Mouse (Mus musculus) lung, postnatal 14 days (tissue): ENCODE measurements around the gene Dnah17.
A peak's percentile ranks its signal among the peaks of the same experiment; 100 is the strongest.

Experiments
- DNase-seq: peaks from one replicate; pipeline ENCODE4 v3.0.0; 2021

Dnah17 gene

DNA sequence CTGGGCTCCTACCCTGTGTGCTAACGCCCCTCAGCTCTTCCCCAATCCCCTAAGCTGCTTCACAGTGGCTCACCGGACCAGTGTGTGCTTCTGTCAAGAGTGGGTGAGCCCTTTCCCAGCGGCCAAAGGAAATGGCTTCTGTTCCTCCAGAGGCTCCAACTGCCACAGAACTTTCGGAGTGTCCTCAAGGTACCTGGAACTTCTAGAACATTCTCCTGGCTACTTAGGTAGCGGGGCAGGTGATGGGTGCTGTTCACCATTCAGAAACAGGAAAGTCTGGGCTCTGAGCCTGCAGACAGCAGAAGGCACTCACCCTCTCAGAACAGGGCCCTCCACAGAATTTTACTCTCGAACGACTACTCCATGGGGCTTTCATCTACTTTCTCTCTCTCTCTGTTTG, at the start of gene Dnah17:
Gene Dnah17, minus strand, starts transcription at position 101 of the 400 bp plus-strand sequence.
- no peak for DNase-seq

DNA sequence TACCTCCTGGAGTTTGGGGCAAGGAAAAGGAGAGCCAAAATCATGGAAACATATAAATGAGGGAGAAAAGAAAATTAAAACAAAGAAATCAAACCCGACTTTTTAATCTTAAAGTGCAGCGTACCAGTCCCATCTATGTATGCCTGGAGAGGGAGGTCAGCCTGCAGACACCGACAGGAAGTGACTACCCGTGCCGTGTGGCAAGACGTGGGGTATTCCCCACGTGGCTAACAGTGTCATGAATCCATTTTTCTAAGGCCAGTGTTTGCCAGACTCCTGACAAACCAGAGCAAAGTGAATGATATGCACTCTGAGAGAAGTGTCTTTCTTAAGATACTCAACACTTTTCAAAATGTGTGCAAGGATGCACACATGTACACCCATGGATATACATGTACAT, 49.8 kb upstream of the Dnah17 start:
- DNase-seq = no peak

DNA sequence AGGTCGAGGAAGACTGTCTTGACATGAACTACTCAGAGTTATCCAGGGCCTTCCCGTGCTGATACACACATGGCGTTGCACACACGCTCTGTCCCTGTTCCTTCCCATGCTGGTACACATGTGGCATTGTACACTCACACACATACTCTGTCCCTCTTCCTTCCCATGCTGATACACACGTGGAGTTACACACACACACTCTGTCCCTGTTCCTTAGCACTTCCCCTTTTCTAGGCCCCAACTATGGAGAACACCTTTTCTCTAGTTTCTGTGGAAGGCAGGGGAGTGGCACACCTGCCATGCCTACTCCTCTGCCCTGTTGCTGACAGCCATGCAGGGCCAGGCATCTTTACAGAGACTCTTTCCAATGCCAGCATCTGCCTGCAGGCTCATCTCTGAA, 47.8 kb upstream of the Dnah17 start:
- no peak for DNase-seq

DNA sequence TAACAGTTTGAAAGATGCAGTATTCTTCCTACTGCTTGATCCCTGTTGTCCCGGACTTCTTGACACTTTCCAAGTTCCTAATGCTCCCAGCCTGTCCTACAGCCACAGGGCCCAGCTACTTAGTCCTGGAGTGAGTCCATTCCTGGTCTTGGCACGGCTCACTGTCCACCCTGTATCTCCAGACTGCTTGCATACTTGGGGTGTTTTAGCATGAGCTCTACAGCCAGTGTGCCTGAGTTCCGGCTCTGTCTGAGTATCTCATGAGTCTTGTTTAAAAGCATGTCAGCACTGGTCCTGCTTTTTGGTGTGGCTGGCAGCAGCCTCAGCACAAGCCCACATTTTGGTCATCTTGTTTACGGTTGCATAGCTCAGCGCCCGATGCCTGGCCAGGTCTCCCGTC, 44.3 kb upstream of the Dnah17 start:
- DNase-seq = peak; percentile 23

DNA sequence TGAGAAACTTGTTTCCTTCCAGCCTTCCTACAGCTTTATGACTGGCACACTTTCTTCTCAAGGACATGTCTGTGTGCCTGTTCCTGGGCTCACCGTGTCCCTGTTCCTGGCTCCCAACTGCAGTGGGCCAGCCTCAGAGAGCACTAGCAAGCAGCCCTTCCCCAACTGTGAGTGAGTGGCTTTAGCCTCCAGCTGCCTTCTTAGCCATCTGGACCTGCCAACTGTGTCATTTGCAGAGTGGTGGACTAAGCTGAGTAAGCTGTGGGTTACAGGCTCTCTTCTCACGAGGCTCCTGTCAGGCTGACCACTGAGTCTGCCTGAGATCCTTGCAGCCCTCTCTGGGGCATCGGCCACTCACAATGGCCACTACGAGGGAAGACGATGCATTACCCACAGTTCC, 42.3 kb upstream of the Dnah17 start:
- DNase-seq = no peak

DNA sequence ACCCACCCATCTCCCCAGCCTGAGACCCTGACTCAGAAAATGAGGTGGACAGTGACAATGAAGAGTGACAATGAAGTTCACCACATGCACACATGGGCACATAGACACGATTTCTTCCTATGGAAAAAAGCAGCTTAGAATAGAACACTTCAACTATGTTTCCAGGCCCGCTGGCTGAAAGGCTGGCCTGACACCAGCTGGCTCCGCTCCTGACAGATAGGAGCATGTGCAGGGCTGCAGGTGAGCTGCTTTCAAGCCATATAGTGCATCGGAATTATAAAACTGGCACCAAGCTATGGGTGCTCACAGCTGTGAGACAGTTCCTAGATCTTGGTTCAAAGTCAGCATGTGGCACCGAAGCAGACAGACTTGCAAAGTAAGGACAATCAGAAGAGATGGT, 39.9 kb upstream of the Dnah17 start:
- no peak for DNase-seq

DNA sequence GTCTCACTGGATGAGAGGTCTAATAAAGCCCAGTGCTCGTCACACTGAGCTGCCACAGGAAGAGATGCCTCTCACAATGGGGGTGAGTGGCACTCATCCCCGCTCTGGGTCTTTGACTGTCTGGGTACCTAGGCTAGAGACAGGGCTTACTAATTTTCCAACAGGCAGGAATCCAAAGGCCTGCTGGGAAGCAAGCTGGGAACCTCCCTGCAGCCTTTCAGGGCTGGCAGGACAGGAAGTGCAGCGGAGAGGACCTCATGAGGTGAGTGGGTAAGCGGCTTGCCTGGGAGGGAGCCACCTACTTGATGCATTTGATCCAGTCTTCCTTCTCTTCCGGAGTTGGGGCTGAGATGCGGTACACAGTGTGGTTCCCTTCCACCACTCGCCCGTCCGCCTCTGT, 38.3 kb upstream of the Dnah17 start:
- no peak for DNase-seq

DNA sequence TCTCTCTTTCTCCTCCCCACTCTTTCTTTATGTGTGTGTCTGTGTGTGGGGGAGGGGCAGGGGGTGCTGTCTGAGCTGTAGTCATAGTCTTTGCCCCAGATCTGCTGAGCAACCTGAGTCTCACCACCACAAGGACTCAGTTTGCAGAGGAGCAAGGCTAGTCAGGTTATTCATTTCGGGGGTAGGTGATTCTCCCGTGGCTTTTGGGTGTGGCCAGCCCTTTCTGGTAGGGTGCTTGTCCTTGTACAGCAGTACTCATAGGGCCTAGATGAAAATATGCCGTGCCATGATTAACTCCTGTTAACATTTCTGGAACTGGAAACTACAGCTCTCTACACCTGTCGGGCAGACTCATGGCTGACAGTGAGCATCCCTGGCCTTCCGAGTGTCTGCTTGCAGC, 36.2 kb upstream of the Dnah17 start:
- DNase-seq = no peak

DNA sequence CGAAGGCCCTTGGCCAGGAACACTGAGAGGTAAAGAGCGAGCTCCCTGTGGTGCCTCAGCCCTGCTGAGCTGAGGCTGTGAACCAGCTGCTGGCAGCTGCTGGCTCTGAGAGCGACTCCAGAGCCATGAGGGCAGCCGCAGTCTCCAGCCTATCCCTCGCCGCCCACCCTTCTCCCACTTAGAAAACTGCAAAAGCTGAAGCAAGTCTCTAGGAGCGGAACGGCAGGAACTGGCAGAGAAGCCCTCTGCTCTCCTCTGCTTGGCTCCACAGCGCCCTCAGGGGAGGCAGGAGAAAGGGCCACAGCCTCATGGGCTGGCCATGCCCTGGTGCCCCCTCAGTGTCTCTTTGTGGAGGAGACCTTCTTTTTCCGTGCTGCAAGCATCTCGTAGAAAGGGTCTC, 35.2 kb upstream of the Dnah17 start:
- DNase-seq = peak; percentile 7

DNA sequence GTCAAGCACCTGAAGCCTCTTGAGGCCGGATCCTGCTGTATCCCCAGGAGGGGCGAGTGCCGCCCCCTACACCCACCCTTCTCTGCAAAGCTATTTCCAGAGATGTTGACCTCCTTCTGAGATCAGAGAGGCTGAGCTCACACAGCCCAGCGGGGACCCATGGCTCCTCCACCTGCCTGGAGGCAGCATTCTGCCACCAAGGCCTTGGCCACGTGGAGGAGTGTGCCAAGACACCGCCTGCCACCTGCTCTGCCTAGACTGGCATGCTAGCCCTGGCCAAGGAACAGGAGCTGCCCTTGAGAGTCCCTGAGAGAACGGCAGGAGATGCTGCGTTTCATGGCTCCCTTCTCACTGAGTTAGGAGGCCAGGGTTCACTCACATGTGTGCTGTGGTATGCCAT, 34.1 kb upstream of the Dnah17 start:
- DNase-seq = no peak

DNA sequence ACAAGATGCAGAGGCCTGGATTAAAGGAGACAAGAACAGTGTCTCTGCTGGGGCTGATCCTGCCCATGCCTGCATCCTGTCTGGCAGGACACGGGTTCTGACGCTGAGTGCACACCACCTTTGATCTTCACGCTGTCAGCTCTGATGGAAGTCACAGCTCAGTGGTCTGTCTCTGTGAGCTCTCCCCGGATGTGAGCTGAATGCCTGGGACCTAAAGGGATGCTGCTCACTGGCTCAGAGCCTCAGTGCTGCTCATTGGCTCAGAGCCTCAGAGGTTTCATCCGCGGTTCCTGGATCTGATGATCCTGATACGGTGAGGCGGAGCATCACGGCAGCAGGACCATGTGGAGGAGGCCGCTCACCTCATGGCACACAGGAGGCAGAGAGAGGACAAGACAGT, 31.8 kb upstream of the Dnah17 start:
- no peak for DNase-seq

DNA sequence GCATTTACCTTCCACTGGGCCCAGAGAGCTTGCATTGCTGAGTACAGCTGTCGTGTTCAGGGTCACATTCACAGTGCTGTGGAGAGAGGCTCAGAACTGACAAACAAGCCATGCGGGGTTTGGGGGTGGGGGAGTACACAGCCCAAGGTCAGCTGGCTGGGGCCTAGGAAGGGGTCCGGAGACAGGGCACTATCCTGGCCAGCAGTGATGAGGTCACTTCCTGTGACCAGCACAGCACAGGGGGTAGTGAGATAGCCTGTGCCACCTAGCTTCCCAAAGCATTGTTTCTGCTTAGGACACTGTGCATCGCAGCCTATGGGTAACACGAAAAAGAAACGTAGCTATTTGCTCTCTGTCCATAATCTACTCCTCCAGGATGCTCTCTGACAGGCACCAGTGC, 30.8 kb upstream of the Dnah17 start:
- no peak for DNase-seq

DNA sequence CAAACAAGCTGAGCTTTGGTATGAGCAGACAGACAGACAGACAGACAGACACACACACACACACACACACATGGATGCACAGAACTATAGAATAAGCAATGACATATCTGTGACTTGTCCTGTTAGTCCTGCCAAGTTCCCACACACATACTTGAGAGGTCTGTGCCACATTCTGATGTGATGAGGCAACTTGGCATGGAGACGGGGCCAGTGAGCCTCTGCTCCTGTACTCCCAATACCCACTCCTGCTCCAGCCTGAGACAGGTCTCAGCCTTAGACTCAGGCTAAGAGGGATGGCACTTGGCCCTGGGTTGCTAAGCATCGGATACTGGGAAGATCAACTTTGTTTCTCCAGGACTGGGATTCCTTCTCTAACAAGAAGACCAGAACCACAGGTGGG, 30.3 kb upstream of the Dnah17 start:
- DNase-seq = peak; percentile 19

DNA sequence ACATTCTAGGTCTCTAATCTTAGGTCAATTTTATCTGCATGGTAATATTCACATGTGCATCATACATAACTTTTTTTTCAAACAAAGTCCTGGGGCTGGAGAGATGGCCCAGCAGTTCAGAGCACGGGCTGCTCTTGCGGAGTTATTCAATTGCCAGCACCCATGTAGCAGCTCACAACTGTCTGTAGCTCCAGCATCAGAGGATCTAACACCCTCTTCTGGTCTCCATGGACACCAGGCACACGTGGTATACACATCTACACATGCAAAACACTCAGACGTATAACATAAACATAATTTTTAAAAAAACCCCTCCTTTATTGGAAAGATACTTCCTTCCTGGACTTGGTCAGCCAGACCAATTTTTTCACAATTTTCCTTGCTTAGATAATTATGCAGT, 28.3 kb upstream of the Dnah17 start:
- DNase-seq = no peak

DNA sequence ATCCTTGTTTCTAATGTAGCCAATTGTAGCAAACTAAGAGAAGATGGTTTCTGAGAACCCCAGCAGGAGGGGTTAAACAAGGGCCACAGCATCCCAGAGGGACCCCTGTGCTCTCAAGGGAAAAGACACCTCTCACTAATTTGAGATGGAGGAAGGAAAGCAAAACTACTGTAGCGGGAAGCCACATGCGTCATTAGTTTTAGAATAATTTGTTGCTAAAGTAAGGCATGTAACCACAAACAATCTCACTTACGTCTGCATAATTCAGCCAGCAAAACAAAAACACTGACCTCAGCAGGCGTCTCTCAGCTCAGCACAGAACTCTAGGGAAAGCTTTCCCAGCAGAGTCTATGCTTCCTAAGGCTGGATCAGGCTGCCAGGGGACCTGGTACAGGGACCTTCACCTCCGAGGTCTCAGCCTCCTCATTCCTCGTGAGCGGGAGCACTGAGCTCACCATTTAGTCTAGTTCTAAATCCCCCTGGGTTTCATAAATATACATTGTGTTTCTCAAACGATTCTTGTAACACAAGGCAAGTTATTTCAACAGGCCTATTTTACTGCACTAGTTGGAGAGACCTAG, 26.1 kb upstream of the Dnah17 start:
- DNase-seq = no peak

DNA sequence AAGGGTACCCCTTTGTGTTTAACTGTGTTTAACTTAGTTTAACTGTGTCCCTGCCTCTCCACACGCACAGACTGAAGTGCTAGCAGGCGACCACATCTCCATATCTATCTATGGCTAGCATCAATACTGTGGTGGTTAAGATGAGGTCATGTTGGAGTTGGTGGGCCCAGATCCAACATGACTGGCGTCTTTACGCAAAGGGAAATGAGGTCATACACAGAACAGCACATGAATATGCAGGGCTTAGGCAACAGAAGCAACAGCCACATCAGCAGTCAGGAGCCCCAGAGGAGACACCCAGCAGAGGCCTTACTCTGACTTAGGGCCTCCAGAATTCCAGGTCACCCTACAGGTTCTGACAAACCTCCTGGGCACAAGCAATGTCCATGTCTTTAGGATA, 22.5 kb upstream of the Dnah17 start:
- DNase-seq = no peak

DNA sequence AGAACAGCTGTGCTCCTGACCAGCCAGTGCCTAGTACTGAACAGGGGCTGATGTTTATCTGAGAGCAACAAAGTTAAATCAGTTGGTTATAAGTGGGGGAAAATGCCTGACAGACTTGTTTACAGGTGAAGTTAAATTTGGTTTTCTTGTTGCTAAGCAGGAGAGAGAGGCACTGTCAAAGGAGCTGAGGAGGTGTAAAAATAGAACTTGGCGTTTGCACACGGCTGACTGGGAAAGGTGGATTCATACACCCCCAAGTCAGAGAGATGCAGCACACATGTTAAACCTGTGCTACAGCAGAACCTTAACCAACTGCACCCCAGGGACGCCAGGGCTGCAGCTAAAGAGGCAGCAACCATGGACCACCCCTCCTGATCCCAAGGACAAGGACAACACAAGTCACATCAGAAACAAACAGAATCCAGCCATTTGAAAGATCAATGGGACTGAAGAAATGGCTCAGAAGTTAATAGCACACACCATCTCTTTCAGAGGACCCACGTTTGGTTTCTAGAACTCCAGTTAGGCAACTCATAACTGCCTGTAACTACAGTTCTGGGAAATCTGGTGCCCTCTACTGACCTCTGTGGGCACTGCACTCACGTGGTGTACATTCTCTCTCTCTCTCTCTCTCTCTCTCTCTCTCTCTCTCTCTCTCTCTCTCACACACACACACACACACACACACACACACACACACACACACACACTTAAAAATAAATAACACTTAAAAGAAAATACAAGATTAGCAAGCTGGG, 21.2 kb upstream of the Dnah17 start:
- DNase-seq = no peak

DNA sequence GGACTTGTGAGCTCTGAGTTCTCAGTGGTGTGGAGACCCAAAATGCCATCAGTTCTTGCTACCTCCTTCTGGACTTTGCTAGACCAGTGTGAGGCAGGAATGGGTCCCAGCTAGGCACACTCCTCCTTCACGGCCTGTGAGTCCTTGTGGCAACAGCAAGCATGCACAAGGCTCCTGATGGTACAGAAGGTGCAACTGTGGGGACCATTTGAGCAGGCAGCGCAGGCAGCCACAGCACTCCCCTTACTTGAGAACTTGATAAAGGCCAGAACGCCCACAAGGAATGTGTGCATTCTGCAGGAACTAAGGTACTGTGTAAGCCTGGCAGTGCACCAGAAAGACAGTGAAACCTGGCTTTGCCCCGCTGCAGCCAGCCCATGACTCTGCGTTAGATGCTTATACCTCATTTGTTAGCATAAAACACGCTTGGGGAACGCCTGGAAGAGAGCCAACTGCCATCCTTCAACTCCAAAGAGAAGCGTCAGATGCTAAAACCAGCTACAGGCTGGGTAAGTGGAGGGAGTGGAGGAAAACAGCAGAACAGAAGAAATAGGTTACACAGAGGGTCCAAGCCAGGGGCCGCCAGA, 19.8 kb upstream of the Dnah17 start:
- DNase-seq = peak; percentile 20

DNA sequence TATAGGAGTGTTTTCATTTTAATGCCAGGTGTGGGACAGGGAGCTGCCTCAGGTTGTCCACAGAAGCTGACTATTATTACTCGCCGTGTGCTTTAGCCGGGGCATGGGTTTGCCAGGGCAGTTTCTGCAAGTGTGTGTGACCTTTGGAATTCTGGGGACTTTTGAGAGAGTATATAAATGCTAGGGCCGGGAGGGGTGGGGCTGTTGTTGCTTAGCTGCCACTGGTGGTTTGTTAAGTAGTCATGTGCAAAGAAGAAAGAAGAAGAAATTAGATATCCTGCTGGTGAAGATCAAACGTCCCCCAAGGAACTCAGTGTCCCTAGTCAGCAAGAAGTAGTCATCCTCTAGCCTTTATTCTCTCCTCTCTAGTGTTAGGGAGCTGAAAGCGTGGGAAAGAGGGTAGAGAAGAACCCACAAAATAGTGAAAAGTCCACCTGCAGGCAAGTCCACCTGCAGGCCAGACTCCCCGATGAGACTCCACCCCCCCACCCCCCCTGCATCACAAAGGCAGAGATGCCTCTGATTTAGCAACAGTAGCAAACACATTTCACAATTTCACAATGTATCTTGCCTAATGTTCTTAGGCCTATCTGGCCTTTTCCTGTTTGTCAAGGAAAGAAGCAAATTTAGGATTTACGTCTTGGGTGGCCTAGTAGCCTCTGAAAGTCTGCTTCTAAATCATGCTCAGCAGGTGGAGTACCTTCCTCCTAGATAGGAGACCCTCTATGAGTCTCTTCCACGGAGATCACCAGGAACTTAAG, 17.6 kb upstream of the Dnah17 start:
- no peak for DNase-seq

DNA sequence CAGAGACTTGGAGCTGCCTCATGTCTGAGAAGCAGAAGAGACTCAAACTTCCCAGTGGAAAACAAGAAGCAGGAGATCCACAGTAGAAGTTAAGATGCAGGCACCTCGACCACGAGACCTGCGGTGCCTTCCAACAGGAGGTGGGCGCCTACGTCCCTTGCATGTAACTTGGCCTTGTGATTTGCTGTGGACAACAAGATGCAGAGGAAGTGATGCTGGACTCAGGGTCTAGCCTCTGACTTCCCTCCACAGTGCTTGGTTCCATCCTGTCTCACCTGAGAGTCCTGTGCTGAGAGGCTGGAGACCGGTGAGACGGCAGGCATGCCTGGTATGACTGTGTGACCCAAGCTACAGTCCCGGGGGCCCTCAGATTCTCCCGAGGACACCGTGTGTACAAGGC, 16.0 kb upstream of the Dnah17 start:
- no peak for DNase-seq

DNA sequence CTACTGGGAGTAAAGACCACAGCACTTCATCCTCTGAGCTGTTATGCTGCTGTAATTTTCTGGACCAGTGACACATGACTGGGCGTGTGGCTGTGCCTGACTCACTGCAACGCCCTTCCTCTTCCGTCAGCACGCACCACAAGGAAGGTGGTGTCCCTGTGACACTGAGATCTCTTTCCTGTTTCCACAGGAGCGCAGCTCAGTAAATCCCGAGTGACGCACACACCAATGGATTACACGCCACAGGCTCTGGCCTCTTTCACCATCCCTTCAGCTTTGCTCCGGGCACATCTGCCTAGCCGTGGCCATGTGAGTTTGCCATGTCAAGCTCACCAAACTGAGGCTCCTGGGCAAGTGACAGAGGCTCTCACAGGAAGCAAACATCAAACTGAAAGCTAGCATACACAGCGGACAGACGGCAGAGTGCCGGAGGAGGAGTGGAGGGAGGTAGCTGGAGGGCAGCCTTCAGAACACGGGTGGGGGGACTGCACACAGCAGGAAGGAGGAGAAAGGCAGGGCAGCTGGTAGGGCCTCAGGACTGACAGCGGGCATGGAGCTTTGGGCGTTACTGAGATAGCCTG, 15.4 kb upstream of the Dnah17 start:
- peak; percentile 62 for DNase-seq

DNA sequence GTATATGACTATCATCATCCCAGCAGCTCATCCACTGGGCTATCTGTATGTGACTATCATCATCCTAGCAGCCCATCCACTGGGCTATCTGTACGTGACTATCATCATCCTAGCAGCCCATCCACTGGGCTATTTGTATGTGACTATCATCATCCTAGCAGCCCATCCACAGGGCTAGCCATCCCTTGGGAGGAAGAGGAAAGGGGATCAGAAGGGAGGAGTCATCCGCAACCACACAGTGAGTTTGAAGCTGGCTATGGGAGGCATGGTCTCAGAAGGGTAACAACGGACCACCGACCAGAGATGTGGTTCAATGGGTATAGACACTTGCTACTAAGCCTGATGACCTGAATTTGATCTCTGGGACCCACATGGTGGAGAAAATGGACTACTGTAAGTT, 14.7 kb upstream of the Dnah17 start:
- DNase-seq = no peak

DNA sequence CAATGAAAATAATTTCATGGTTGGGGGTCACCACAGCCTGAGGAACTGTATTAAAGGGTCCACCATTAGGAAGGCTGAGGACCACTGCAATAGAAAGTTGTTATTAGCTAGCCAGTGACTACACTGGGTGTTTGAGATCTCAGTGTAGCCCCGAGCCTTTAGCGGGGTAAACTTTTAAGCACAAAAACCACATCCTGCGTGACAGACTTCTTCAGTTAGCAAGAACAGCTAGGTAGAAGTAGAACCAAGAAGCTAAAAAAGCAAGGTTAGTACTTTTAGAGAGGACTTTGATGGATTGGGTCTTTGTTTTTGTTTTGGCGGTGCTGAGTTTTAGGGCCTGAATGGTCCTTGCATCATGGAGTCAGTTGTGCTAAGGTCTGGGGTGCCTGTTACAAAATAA, 13.3 kb upstream of the Dnah17 start:
- DNase-seq = no peak
